Mouse (Mus musculus): ENCODE data around the gene Cyp4b1. TPM values are rescaled to one million over a fixed set of nuclear protein-coding genes. Genes with fewer than 3 reads are reported as not detected.

Cyp4b1 gene
- polyA plus RNA-seq (2012; rRNA removed) = 0.43 and 1.0 TPM in 2 replicates

GRCm38 (mm10) chr4:115647580-115647979 lies at the start of gene Cyp4b1:
TSS of gene Cyp4b1 (minus strand) at chr4:115647723.

GRCm38 (mm10) chr4:115600611-115601010 lies 46.9 kb downstream of the Cyp4b1 start, which contains the start of gene Cyp4a32:
TSS of gene Cyp4a32 (plus strand) at chr4:115600969.

Other genes starting within 250 kb of the Cyp4b1 start
- gene Cyp4a12b, start 236.1 kb downstream of the Cyp4b1 start, polyA plus RNA-seq (2012; rRNA removed) = 0.03 TPM in 1 of 2 replicates, not detected in the other
- not detected in 2 replicates for gene Cyp4a30b, start 195.1 kb downstream of the Cyp4b1 start, polyA plus RNA-seq (2012; rRNA removed)
- gene Cyp4a14, start 151.6 kb downstream of the Cyp4b1 start, polyA plus RNA-seq (2012; rRNA removed) = not detected in 2 replicates
- not detected in 2 replicates for gene Cyp4a10, start 129.5 kb downstream of the Cyp4b1 start, polyA plus RNA-seq (2012; rRNA removed)
- gene Cyp4a31, start 84.1 kb downstream of the Cyp4b1 start, polyA plus RNA-seq (2012; rRNA removed) = not detected in 2 replicates
- gene Cyp4a32, start 46.8 kb downstream of the Cyp4b1 start, polyA plus RNA-seq (2012; rRNA removed) = not detected in 2 replicates
- gene Efcab14, start 90.0 kb upstream of the Cyp4b1 start, polyA plus RNA-seq (2012; rRNA removed) = 18.9 and 19.0 TPM in 2 replicates
- 0.37 and 0.46 TPM in 2 replicates for gene Tex38, start 133.3 kb upstream of the Cyp4b1 start, polyA plus RNA-seq (2012; rRNA removed)
- 28.0 and 28.7 TPM in 2 replicates for gene Atpaf1, start 137.1 kb upstream of the Cyp4b1 start, polyA plus RNA-seq (2012; rRNA removed)
- 7.2 and 9.8 TPM in 2 replicates for gene Mob3c, start 180.4 kb upstream of the Cyp4b1 start, polyA plus RNA-seq (2012; rRNA removed)
- gene Mknk1, start 191.5 kb upstream of the Cyp4b1 start, polyA plus RNA-seq (2012; rRNA removed) = 45.6 and 48.3 TPM in 2 replicates
- 0.04 and 0.11 TPM in 2 replicates for gene Kncn, start 236.7 kb upstream of the Cyp4b1 start, polyA plus RNA-seq (2012; rRNA removed)
- gene 6430628N08Rik, start 242.9 kb upstream of the Cyp4b1 start, polyA plus RNA-seq (2012; rRNA removed) = 0.14 and 0.20 TPM in 2 replicates

Data from central nervous system, embryonic 14 days (tissue).